In genomic region chr8:30533501-30533870, GRCm38 (mm10) we compare ENCODE assay signal across 24 mouse cellular contexts.
A peak's percentile ranks its signal among the peaks of the same experiment; 100 is the strongest.
DNase-seq lines count a peak whose midpoint lies in the region; ATAC-seq and TF ChIP-seq lines count a peak whose summit lies in the region.
"Had no signal": no experiment of that assay in that cellular context is flagged by ENCODE, and none has a peak within 500 bp of the region (broad histone marks: within the 10 kb centered on the region; RNA-seq: fewer than 3 reads in every experiment).

No protein-coding gene starts in this region.

- no peaks in the 10 kb centered on the region for H3K4me1 ChIP-seq in hindbrain, embryonic 15.5 days (replicated peaks)
- H3K4me1 ChIP-seq in midbrain, embryonic 15.5 days, result 0 out of 2 replicates have a peak, but pooled peaks cover 4% of the 10 kb centered on the region
- H3K4me1 ChIP-seq: embryonic facial prominence, embryonic 15.5 days; heart, embryonic 12.5 days; liver, embryonic 13.5 days; neural tube, embryonic 12.5 days had no signal

- no peak overlapping the region for H3K27ac ChIP-seq in hindbrain, embryonic 15.5 days (replicated peaks)
- H3K27ac ChIP-seq in midbrain, embryonic 15.5 days, result no peak overlapping the region
- H3K27ac ChIP-seq: embryonic facial prominence, embryonic 15.5 days; layer of hippocampus, adult 2 months; liver, embryonic 13.5 days; neural tube, embryonic 12.5 days; stomach, postnatal 0 days had no signal

- no peak for TF ChIP-seq POLR2A in brain, embryonic 14.5 days (IDR thresholded peaks at IDR 0.05; ENCODE audit: borderline replicate concordance, extremely low read depth, insufficient read depth, insufficient read length, poor library complexity, severe bottlenecking)

- TF ChIP-seq CTCF in brain, embryonic 14.5 days (IDR thresholded peaks at IDR 0.05; ENCODE audit: borderline replicate concordance, extremely low read depth, insufficient read depth, insufficient read length), result no peak

- no peaks in the 10 kb centered on the region for H3K9me3 ChIP-seq in hindbrain, embryonic 15.5 days
- no peaks in the 10 kb centered on the region for H3K9me3 ChIP-seq in midbrain, embryonic 15.5 days
- H3K9me3 ChIP-seq: embryonic facial prominence, embryonic 15.5 days; heart, embryonic 12.5 days; liver, embryonic 13.5 days; neural tube, embryonic 12.5 days had no signal

- no peaks in the 10 kb centered on the region for H3K27me3 ChIP-seq in hindbrain, embryonic 15.5 days
- no peaks in the 10 kb centered on the region for H3K27me3 ChIP-seq in midbrain, embryonic 15.5 days (replicated peaks)
- H3K27me3 ChIP-seq: embryonic facial prominence, embryonic 15.5 days; heart, embryonic 12.5 days; liver, embryonic 13.5 days; neural tube, embryonic 12.5 days had no signal

- WGBS in hindbrain, embryonic 15.5 days, result 40% methylated on average over 3 of the region's 3 CpGs
- WGBS in midbrain, embryonic 15.5 days, result 45% methylated on average over 3 of the region's 3 CpGs

- H3K36me3 ChIP-seq in hindbrain, embryonic 15.5 days, result no peaks in the 10 kb centered on the region
- no peaks in the 10 kb centered on the region for H3K36me3 ChIP-seq in midbrain, embryonic 15.5 days (replicated peaks)
- H3K36me3 ChIP-seq: embryonic facial prominence, embryonic 15.5 days; heart, embryonic 12.5 days; liver, embryonic 13.5 days; neural tube, embryonic 12.5 days had no signal

- H3K9ac ChIP-seq in hindbrain, embryonic 15.5 days, result no peak overlapping the region
- H3K9ac ChIP-seq in midbrain, embryonic 15.5 days, result no peak overlapping the region
- H3K9ac ChIP-seq: embryonic facial prominence, embryonic 15.5 days; heart, embryonic 12.5 days; liver, embryonic 13.5 days; neural tube, embryonic 12.5 days had no signal

- no peak overlapping the region for H3K4me2 ChIP-seq in hindbrain, embryonic 15.5 days
- H3K4me2 ChIP-seq in midbrain, embryonic 15.5 days, result no peak overlapping the region
- H3K4me2 ChIP-seq: embryonic facial prominence, embryonic 15.5 days; heart, embryonic 12.5 days; liver, embryonic 13.5 days; neural tube, embryonic 12.5 days had no signal

- DNase-seq in cerebellum, postnatal 10 days, result peak; percentile 11 to 30
- DNase-seq in cerebellum, postnatal 25 days, result no peak
- DNase-seq in brain, embryonic 14.5 days (ENCODE audit: low read depth), result peak; percentile 44
- DNase-seq in left cerebral cortex, adult 9 months (ENCODE audit: low spot score in 2 of 2), result no peak
- DNase-seq in gastrocnemius, adult 8-10 months (ENCODE audit: low spot score in 2 of 2), result no peak
- DNase-seq: adrenal gland, postnatal 10 days; cerebellum, adult 2 months; gastrocnemius, postnatal 10 days; heart, adult 11 months; heart, postnatal 10 days; kidney, postnatal 25 days; layer of hippocampus, postnatal 36 days; liver, embryonic 13.5 days; lung, adult 2 months; lung, postnatal 14 days had no signal

- H3K4me3 ChIP-seq in hindbrain, embryonic 15.5 days, result no peak overlapping the region
- H3K4me3 ChIP-seq in midbrain, embryonic 15.5 days, result no peak overlapping the region
- H3K4me3 ChIP-seq: embryonic facial prominence, embryonic 15.5 days; heart, embryonic 12.5 days; layer of hippocampus, adult 2 months; liver, embryonic 13.5 days; neural tube, embryonic 12.5 days had no signal

- ATAC-seq in hindbrain, embryonic 15.5 days (ENCODE audit: low FRiP score, low read depth), result peak; percentile 61
- ATAC-seq in midbrain, embryonic 15.5 days (replicated peaks), result peak; percentile 87
- ATAC-seq: activated CD4-positive, CD25-positive, alpha-beta regulatory T cell, adult 4 months; intestine, postnatal 0 days had no signal

Comparison
In these comparisons a context has a peak if more than half of its experiments do, and no peak if none do; other contexts are left out.
1. DNase-seq: peak in cerebellum, postnatal 10 days (2 of 2) and brain, embryonic 14.5 days (single experiment); none in cerebellum, postnatal 25 days (0 of 2), left cerebral cortex, adult 9 months (0 of 2) and gastrocnemius, adult 8-10 months (0 of 2).